Mouse (Mus musculus) left cerebral cortex, postnatal 14 days (tissue): Measurements from ENCODE around the gene Rad21l. TPM values are rescaled to one million over a fixed set of nuclear protein-coding genes. Genes with fewer than 3 reads are reported as not detected.
"Not testable (repeated sequence)": the region's sequence is repeated elsewhere in the genome, so short reads cannot be mapped to it uniquely, and the experiment has no call there.

Source experiments
- DNase-seq, 2 experiments: peaks; one replicate each; pipeline ENCODE4 v3.0.0; 2021 to 2022; ENCODE audit warnings: low spot score in 2 of 2, mixed read lengths in 1 of 2
- intact Hi-C: fragments of 180-260 bp; cut with DNase I; formaldehyde crosslinking; loops from one replicate; pipeline ENCODE4 v1.15.1; 2025
- total RNA-seq, 2 experiments: library from RNA; stranded (reverse); gene quantifications; 2 replicates each; pipeline ENCODE4 v1.2.3; 2021

The Rad21l gene
- total RNA-seq, 2 experiments from 2014 or later = 0.35 to 0.47 TPM

DNA sequence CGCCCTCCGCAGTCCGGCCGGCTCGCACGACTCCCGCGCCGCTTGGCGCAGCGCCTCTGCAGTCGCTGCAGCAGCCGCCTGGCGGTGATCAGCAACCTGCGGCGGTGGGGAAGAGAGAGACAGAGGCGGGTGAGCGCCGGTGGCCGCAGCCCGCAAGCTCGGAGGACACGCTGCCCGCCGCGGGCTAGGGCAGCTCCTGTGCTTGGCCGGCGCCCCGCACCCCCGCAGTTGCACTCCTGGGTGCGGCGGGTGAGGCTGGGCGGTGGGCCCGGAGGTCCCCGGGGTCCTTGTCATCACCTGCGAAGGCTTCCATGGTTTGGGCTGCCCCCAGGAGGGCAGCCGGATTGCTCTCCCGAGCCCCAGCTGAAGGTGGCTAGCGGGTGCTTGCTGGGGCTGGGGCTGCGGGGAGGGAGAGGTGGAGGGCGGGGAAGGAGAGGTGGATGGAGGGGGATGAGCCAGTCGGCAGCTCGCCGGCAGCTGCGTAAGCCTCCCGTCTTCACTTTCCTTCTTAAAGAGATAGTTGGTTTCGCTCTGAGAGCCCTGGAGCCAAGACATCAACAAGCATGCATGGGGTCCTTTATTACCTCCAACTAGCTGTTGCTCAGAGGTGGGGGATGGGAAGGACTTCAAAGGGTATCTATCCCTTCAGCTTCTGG lies 36.0 kb downstream of the Rad21l start, which contains the start of gene Snph:
TSS of gene Snph (minus strand) at position 435 of the 656 bp plus-strand sequence.
- DNase-seq = peak; percentile 80 to 84
- intact Hi-C loops = loop anchor here (5.0 kb wide), 2 partner anchors 35 to 45 kb away; no protein-coding TSS in a partner anchor

DNA sequence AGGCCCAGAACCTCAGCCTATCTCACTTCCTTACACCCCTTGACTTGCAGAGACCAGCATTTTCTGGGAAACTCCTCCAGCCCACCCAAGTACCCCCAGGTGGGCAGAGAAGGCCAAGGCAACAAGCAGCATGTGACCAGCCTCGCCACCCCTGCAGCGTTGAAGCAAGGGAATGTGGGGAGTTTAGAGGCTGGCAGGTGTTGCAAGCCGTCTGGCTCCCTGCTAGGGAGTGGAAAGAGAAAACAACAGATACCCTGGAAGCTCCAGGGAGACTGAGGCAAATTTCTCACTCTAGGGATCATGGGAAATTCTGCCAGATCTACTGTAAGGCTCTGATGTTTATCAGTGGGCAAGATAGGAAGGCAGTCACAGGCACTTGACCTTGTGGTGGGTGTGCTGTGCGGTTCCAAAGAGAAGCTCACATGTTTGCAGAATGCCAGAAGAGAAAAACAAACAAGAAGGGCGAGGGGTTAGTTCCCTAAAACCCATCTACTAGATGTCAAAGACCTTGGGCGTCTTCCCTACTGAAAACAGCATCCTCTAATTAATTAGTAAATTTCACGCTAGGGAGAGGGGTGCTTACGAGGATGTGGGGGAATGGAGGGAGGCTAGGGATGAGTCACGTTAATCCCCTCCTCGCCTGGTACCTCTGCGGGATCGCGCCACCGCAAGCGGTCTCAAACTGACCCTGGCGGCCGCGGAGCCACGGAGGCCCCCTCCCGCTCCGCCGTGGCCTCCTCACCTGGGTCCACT lies 36.8 kb downstream of the Rad21l start:
- intact Hi-C loops = loop anchor here (2.0 to 5.0 kb wide), 3 partner anchors 34 to 55 kb away; no protein-coding TSS in a partner anchor
- DNase-seq = peak in 1 of 2 experiments; percentile 23

DNA sequence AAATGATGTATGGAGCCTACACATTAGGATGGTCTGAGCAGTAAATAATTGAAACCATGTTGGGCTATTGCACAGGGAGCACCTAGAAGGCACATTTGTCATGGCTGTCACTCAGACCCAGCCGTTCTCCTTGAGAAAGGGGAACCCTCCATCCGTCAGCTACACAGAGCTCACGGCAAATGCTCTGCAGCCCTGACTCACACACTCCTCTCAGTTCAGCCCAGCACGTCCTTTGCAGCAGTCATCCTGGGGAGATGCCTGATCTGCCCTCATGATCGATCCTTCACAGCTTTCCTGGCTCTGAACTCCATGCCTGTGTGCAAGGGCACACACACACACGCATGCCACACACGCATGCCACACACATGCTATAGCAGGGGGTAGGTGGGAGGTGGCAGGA lies 39.0 kb downstream of the Rad21l start:
- intact Hi-C loops = no loop called here
- peak in 1 of 2 experiments; percentile 26 for DNase-seq

DNA sequence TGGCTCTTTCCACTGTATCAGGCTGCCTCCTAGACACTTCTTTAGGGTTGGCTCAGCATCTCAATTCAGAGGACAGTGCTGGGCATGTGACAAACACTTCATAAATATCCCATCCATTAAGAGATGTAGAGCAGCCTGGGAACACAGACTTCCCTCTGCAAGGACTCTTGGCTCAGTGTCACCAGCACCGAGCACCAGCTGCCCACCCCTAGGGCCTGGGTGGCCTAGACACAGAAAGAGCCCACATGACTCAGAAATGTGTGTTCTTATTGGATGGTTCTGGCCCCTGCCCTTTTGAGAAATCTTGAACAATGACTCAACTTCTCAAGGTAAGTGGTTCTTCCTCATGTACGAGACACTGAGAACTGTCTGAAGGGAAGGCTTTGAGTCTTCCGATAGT lies 40.3 kb downstream of the Rad21l start:
- DNase-seq = peak; percentile 8 to 46
- intact Hi-C loops = no loop called here

DNA sequence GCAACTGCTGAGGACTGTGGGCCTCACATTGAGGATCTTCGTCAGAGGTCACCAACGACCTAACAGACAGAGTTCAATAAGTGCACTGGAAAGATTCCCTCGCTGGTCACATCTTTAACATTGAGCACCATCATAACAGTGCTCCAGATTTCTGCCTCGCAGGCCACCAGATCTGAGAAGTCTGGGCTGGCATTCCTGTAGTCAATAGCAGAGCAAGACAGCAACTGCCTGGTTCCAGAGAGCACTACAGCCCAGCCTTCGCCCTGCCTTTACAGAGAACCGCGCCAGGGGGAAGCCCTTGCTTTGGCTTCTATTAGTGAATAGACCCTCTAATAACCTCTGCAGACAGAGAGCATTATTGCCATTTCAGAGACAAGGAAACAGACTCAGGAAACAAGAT lies 42.0 kb downstream of the Rad21l start:
- peak in 1 of 2 experiments; percentile 0 for DNase-seq
- intact Hi-C loops = no loop called here

DNA sequence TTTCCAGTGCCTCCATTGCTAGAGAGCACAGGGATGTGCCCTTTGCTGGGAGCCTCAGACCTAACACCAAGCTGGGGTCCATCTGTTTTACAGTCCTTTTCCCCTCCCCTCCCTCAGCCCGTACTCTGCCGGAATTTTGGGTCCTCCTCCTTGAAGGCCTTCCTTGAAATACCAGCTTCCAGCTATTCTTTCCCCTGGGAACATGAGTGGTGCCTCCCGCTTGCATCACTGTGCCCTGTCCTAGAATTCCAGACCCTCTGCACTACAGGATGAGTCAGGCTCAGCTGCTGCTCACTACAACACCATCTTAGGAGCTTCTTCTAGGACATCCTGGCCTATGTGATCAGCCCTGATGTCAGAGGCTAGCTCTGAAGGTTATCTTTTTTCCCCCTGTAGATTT lies 44.6 kb downstream of the Rad21l start:
- intact Hi-C loops = no loop called here
- no peak for DNase-seq

DNA sequence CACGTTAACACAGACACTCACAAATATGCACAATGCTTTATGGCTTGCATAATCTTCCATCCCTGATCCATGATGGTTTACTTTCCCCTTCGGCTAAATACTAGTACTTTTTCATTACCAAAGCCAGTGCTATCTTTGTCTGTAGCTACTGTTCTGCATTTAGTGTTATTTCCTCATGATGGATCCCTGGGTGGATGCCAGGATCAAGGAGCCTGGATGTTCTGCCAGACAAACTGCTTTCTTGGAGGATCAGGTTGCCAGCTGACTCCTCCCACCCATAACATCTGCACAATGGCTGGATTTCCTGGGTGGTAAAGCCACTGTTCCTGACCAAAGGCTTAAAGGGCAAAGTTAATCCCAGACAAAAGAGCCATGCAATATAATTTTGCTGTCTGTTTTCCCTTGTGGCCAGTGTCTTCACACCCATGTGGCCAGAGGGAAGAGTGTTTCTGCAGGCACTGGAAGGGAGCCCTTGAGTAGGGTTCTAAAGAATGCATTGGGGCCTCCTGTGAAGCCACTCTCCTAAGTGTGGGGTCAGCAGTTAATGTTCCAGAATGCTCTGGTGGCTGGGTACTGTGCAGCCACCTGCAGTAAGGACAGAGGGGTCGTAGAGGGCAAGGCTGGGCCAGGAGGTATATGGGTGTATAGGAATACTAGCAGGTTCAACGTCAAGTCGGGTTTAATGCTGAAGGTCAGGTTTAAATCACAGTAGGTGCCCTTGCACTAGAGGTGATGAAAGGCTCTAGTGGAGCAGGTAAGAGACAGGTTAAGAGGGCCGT lies 51.6 kb downstream of the Rad21l start:
- intact Hi-C loops = no loop called here
- DNase-seq = peak; percentile 57 to 64

DNA sequence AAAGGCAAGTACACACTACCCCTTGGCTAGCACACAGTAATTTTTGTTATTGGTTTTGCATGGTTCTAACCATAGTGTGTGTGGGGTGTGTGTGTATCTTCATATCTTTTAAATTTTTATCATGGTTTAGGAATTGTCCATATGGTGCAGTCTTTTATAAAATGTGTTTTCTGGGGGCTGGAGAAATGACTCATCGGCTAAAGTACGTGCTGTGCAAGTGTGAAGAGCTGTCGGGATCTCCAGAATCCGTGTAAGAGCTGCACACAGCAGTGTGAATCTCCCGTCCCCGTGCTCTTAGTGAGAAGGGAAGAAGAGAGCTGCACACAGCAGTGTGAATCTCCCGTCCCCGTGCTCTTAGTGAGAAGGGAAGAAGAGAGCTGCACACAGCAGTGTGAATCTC lies 52.6 kb downstream of the Rad21l start:
- peak; percentile 66 to 83 for DNase-seq
- intact Hi-C loops = not testable (repeated sequence)

DNA sequence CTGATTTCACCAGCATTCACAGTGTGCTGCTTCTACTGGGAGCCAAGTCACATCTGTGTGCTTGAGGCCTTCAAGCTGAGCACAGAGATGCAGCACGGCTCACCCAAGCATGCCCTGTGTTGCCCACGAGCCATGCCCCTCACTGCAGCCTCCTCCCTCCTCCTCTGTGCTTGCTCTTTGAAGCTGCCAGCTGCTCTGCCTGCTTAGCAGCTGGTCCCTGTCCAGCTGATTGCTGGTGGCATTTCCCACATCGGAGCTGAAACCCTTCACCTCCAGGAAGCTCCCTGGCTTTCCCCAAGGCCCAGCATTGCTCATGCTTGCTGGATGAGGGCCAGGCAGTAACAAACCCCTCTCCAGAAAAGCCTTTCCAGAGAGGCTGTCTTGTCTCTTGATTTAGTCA lies 58.4 kb downstream of the Rad21l start:
- intact Hi-C loops = no loop called here
- DNase-seq = no peak

DNA sequence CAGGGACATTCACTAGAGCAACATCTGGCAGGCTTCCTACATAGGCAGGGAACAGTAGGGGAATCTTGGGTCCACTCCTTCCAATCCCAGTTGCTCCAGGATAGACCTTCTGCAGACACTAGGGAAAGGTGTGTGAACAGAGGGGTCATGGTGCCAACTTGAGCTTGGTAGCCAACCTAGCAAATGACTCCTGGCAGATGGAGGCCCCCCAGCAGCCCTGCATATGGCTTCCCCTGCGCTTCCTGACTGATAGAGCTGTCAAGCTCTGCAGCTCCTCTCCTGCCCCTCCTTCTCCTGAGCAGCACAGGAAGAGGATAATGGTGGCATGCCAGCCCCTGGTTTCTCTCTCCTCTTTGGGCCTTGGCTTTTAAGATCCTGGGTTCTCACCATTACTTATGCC lies 59.9 kb downstream of the Rad21l start:
- DNase-seq = no peak
- intact Hi-C loops = no loop called here

DNA sequence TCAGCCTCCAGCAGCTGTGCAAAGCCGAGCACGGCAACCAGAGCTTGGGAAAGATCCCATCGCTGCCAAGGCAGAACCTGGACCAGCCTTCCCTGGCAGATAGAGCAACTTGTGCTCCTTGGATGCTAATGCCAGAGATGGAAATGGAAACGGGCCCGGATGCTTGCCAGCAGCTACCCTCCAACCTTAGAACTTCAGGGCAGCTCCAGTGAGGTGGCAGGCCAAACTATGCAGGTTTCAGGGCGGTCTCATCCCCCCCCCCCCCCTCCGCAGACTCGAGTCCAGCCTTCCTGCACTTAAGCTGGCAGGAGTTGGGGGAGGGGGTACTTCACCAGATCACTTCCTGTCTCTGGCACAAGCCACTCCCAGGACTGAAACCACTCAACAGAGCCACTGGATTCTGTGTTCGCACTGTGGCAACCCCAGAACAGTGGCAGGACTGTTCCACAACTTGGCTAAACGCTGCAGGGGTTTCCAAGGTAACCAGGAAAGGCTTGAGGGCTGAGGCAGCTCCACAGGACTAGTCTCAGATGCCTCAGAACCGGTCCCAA lies 62.8 kb downstream of the Rad21l start:
- intact Hi-C loops = no loop called here
- DNase-seq = peak; percentile 73 to 87

DNA sequence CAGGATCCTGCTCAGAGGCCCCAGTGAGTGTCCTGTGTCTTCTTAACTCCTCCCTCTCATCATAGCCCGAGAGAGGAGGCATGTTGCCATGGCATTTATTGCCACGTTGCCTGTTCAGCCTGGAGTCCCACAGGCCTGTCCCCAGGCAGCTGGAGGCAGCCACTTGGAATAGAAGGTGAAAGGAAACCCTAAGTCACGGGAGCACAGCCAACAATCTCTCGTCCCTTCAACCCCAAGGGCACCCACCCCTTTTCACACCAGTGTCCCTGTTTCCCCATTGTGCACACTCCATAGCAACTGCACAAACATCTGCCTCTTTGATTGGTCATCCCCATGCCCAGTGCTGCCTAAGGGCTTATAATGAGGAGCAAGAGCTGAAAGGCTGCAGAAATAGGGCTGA lies 64.7 kb downstream of the Rad21l start:
- peak; percentile 39 to 63 for DNase-seq
- intact Hi-C loops = no loop called here

DNA sequence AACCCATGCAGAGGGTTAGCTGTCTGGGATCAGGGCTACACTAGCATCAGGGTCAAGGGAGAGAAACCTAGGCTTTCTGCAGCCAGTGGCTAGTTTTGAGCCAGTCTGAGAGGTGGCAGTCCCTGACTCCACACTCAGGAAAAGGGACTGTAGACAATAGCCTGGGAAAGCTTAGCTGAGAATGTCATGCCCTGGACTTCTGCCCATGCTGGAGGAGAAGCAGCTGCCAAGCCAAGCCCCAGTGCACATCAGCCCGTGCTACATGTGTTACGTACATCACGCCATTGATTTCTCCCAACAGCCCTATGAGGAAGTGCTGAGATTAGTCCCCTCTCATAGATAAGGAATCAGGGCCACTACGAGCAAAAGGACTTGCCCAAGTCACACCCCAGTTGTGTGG lies 66.2 kb downstream of the Rad21l start:
- no peak for DNase-seq
- intact Hi-C loops = no loop called here

DNA sequence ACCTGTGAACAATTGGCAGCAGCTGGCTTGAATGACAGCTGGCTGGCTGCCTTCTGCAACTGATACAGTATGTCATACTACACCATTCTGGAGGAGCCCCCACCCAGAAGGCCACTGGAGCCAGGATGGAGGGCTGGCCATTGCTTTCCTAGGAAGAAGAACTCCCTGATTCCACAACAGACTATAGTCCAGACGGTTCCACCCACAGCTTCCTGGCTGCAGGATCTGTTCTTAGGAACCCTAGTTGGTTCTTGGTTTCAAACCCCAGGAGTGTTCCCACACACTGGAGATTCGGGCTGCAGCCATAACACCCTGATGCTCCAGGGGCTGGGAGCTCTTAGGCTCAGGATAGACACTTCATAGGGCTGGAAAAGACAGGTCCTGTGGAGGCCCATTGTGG lies 70.3 kb downstream of the Rad21l start:
- peak in 1 of 2 experiments; percentile 57 for DNase-seq
- intact Hi-C loops = loop anchor here (5.0 kb wide), 1 partner anchor 34 kb away; the partner anchor contains the start of gene Snph

Other genes starting within 250 kb of the Rad21l start
- not detected for gene 4921509C19Rik, start 192.4 kb downstream of the Rad21l start, total RNA-seq
- 100 to 1,000 TPM; 138 TPM for gene Nsfl1c, start 174.4 kb downstream of the Rad21l start, total RNA-seq
- 100 to 1,000 TPM; 619 to 633 TPM for gene Fkbp1a, start 126.0 kb downstream of the Rad21l start, total RNA-seq
- 1 to 10 TPM; 1.2 to 1.6 TPM for gene Sdcbp2, start 95.9 kb downstream of the Rad21l start, total RNA-seq
- 100 to 1,000 TPM; 230 to 236 TPM for gene Snph, start 35.9 kb downstream of the Rad21l start, total RNA-seq
- 1 to 10 TPM; 6.8 to 8.1 TPM for gene Tmem74b, start 33.5 kb upstream of the Rad21l start, total RNA-seq
- gene Psmf1, start 75.7 kb upstream of the Rad21l start, total RNA-seq = 10 to 100 TPM; 43.4 to 44.5 TPM
- under 1 TPM in 1 of 2 experiments, not detected in 1; 0.13 TPM for gene Rspo4, start 174.4 kb upstream of the Rad21l start, total RNA-seq
- under 1 TPM; 0.20 to 0.23 TPM for gene Angpt4, start 242.7 kb upstream of the Rad21l start, total RNA-seq